Mouse (Mus musculus) stomach, postnatal 0 days (tissue): ENCODE measurements around the gene Dnajb13. TPM values are rescaled to one million over a fixed set of nuclear protein-coding genes. Genes with fewer than 3 reads are reported as not detected.
A peak's percentile ranks its signal among the peaks of the same experiment; 100 is the strongest.

ENCODE experiments used
- ATAC-seq: fragments of 200-750 bp; cut with Nextera tagmentation; 2 replicates; pipeline ENCODE4 v1.8.0; 2017; ENCODE audit not compliant: low FRiP score, low TSS enrichment
- DNase-seq: peaks from one replicate; pipeline ENCODE4 v3.0.0-alpha.2; 2016; ENCODE audit warnings: low spot score
- H3K27ac ChIP-seq: fragments of 300-500 bp; sonication (generic); replicated peaks from 2 replicates; pipeline ENCODE4 v1.5.1; 2014; ENCODE audit warnings: mild to moderate bottlenecking, control low read depth
- H3K27me3 ChIP-seq: fragments of 300-500 bp; sonication (generic); 2 replicates; pipeline ENCODE4 v1.6.1; 2014; ENCODE audit warnings: low read length; ENCODE audit not compliant: control insufficient read depth, insufficient read depth
- H3K36me3 ChIP-seq: fragments of 300-500 bp; sonication (generic); 2 replicates; pipeline ENCODE4 v1.6.1; 2014; ENCODE audit warnings: low read length, mixed read lengths; ENCODE audit not compliant: control insufficient read depth, insufficient read depth
- H3K4me1 ChIP-seq: fragments of 300-500 bp; sonication (generic); replicated peaks from 2 replicates; pipeline ENCODE4 v1.6.1; 2014; ENCODE audit warnings: antibody characterized with exemption; ENCODE audit not compliant: control insufficient read depth, insufficient read depth
- H3K4me2 ChIP-seq: fragments of 300-500 bp; sonication (generic); replicated peaks from 2 replicates; pipeline ENCODE4 v1.6.1; 2014; ENCODE audit warnings: low read depth, mild to moderate bottlenecking, control low read depth, moderate library complexity
- H3K4me3 ChIP-seq: fragments of 300-500 bp; sonication (generic); 2 replicates; pipeline ENCODE4 v1.5.1; 2014; ENCODE audit warnings: low read depth, low read length, control low read depth
- H3K9ac ChIP-seq: fragments of 300-500 bp; sonication (generic); 2 replicates; pipeline ENCODE4 v1.6.1; 2014; ENCODE audit warnings: mild to moderate bottlenecking, low read length, control low read depth, mixed read lengths
- H3K9me3 ChIP-seq: fragments of 300-500 bp; sonication (generic); 2 replicates; pipeline ENCODE4 v1.6.1; 2016; ENCODE audit warnings: low read length; ENCODE audit not compliant: control insufficient read depth
- CTCF ChIP-seq: IDR thresholded peaks from 2 replicates; pipeline ENCODE4 v1.5.1; 2016; ENCODE audit warnings: antibody characterized with exemption, low read depth, mild to moderate bottlenecking, moderate library complexity
- EP300 ChIP-seq: optimal IDR thresholded peaks from 2 replicates; pipeline ENCODE3; 2016; ENCODE audit warnings: antibody characterized with exemption
- WGBS: fragments of 180-500 bp; shearing (Covaris S2); extraction: QIAGEN DNeasy Blood & Tissue Kit; methylation state at CpG from one replicate; pipeline ENCODE4 v1.1.7; 2014; 5-methylcytosine and 5-hydroxymethylcytosine counted together
- polyA plus RNA-seq: library from polyadenylated mRNA; unstranded; fragments of >200 nt; fragmentation: Nextera tagmentation; extraction: Ambion mirVana; gene quantifications from 2 replicates; pipeline ENCODE4 v1.2.1, GENCODE M21; 2015

Gene Dnajb13
- polyA plus RNA-seq, 1 experiment from 2014 or later = 0.45 TPM

DNA sequence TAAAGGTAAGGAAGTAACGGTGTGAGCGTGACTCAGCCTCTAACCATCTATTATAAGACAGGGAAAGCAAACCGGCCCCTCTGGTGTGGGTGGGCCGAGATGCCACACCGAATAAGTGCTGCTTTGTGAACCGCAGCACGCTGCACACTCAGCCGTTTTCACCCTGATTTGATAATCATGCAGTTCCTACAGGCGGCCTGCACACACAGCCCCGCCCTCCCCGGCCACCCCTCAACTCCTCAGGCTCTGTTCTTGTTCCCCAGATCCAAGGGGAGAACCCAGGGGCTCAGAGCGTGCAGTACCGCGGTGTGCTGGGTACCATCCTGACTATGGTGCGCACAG, 35.0 kb downstream of the Dnajb13 start:
- 54% methylated on average over 15 of the region's 15 CpGs for whole genome bisulfite sequencing

DNA sequence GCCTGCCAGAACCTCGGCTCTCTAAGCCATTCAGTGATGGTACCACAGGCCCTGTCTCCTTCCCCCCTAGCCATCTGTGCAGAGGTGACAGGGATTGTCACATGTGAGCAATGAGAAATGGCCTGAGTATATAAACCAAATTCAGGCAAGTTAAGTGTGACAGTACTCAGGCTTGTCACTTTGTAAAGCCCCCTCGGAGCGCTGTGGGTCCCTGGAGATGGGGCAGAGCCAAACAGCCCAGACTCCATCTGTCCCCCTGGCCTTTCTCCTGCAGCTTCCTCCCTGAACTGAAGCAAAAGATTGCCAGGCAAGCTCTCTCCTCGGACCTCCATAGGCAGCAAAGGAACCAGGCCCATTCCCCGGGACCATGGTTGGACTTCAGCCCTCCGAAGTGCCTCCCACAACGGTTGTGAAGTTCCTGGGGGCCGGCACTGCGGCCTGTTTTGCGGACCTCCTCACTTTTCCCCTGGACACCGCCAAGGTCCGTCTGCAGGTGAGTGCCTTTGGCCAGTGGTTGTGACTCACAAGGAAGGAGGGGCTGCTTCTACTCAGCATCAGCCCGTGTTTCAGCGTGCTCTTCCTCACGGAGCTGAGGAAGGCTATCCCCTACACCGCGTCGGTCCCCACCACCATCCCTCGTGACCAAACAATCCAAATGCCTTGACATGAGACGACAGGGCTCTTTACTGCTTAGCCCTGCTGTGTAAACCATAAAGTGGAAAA, 35.5 kb downstream of the Dnajb13 start:
- Histone ChIP-seq H3K27ac (no peak overlapping the region), H3K4me3 (no peak overlapping the region), H3K4me2 (no peak overlapping the region), H3K36me3 (no peaks in the 10 kb centered on the region), H3K9ac (no peak overlapping the region), H3K4me1 (peaks cover 4% of the 10 kb centered on the region; the same call in 1 of the 2 replicates), H3K27me3 (no peaks in the 10 kb centered on the region), H3K9me3 (no peaks in the 10 kb centered on the region)
- no peak for DNase-seq
- WGBS = 60% methylated on average over 20 of the region's 20 CpGs
- ATAC-seq = peak; percentile 31; the same call in 1 of the 2 replicates
- TF ChIP-seq CTCF (no peak), EP300 (no peak)

More for the DNA sequence above, 35.0 kb downstream of the Dnajb13 start:
- Histone ChIP-seq H3K9ac (no peak overlapping the region), H3K4me2 (no peak overlapping the region), H3K9me3 (no peaks in the 10 kb centered on the region), H3K27me3 (no peaks in the 10 kb centered on the region), H3K27ac (no peak overlapping the region), H3K36me3 (no peaks in the 10 kb centered on the region), H3K4me3 (no peak overlapping the region), H3K4me1 (peaks cover 4% of the 10 kb centered on the region; the same call in 1 of the 2 replicates)
- TF ChIP-seq EP300 = no peak
- DNase-seq = peak; percentile 47
- peak; percentile 62 for ATAC-seq

DNA sequence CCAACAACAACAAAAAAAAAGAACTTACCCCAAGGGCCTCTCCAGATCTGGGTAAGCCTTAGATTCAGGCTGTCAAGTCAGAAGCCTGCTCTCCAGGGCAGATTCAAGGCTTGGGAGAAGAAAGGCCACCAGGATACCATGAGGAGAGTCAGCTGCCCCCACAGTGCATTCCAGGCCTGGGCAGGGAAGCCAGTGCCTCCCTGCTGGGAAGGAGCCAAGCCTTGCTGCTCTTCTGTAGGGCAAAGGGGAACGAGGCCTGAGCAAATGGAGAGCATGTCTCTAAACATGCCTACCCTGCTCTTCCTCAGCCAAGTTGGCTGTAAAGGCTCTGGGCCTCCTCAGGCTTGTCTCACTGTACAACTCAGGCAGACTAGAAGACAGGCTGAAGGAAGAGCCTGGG, 40.1 kb downstream of the Dnajb13 start:
- Histone ChIP-seq H3K9ac (no peak overlapping the region), H3K4me2 (no peak overlapping the region), H3K4me3 (no peak overlapping the region), H3K27me3 (no peaks in the 10 kb centered on the region), H3K36me3 (no peaks in the 10 kb centered on the region), H3K27ac (peak overlapping the region; percentile 72), H3K4me1 (peaks cover 4% of the 10 kb centered on the region; the same call in 1 of the 2 replicates), H3K9me3 (no peaks in the 10 kb centered on the region)
- peak; percentile 83 for ATAC-seq
- TF ChIP-seq EP300 = no peak
- no peak for TF ChIP-seq CTCF
- WGBS = 16% methylated on average over 1 of the region's 1 CpGs
- peak; percentile 84 for DNase-seq

DNA sequence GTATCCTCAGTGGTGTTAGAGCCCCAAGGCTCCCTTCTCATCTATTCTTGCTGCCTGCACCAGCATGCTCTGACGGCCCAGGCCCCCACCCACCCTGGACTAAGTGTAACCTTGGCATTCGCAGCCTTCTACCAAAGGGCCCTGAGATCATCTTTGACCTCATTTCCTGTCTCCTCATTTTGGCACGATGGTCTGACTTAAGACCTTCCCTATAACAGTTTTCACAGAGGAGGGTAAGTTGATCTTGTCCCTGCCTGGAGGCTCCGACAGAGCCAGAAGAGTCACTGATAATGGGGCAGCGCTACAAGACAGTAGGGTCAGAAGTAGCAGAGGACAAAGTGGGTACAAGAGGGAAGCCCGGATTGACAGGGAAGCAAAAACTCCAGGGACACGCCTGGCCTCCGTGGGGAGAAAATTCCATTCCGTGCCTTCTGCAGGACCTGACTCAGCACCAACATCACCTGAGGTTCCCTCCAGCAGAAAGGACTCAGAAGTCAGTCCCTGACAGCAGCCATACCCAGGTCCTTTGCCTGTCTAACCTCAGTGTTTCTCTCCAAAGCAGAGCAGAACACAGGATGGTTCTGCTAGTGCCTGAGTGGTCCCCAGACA, 40.8 kb downstream of the Dnajb13 start:
- ATAC-seq (no peak), DNase-seq (no peak)
- 71% methylated on average over 9 of the region's 9 CpGs for WGBS
- Histone ChIP-seq H3K4me2 (no peak overlapping the region), H3K27ac (no peak overlapping the region), H3K4me1 (peaks cover 4% of the 10 kb centered on the region; the same call in 1 of the 2 replicates), H3K9me3 (no peaks in the 10 kb centered on the region), H3K36me3 (no peaks in the 10 kb centered on the region), H3K27me3 (no peaks in the 10 kb centered on the region), H3K4me3 (no peak overlapping the region), H3K9ac (no peak overlapping the region)
- TF ChIP-seq CTCF = no peak
- TF ChIP-seq EP300 = no peak

DNA sequence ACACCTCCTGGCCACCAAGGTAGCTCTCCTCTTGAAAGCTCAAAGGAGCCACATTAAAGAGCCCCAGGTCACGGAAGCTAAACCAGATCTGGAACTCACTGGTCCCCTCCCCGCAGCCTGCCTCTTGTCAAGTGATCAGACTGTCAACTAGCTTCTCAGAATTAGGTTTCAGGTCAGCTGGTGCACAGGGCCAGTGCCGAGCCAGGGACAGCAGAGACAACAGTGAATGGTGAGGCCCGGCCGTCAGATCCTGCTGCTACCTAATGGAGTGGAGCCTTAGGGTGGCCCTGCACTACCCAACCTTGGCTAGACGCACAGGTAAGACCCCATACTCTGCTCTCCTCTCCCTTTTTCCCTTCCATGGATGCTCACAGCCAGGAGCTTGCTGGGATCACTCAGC, 42.0 kb downstream of the Dnajb13 start, which contains the start of gene Ucp3:
Ucp3 (plus strand) TSS at position 214 of the 400 bp plus-strand sequence.
- ATAC-seq = no peak
- Histone ChIP-seq H3K36me3 (no peaks in the 10 kb centered on the region), H3K9me3 (no peaks in the 10 kb centered on the region), H3K4me2 (no peak within 1 kb of the TSS), H3K4me1 (peaks cover 4% of the 10 kb centered on the region; the same call in 1 of the 2 replicates), H3K27ac (no peak within 1 kb of the TSS), H3K27me3 (no peaks in the 10 kb centered on the region), H3K4me3 (no peak within 1 kb of the TSS), H3K9ac (no peak within 1 kb of the TSS)
- TF ChIP-seq EP300 (no peak), CTCF (no peak)
- 82% methylated on average over 6 of the region's 6 CpGs for WGBS
- no peak for DNase-seq

DNA sequence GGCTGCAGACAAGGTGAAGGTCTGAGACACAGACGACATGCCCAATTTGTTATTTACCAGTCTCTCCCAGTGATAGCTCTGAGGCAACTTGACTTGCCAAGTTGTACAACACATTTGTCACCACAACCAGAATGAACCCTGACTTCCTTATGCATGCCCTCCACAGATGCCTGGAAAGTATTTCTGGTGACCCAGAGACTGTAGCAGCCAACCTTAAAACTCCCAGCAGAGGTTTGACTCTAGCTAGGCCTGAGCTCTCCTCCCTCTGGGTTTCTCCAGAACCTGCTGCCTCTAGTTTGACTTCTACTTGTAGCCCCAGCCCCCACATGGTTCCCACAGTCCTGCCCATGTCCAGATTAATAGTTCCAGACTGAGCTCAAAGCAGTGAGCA, 43.4 kb downstream of the Dnajb13 start:
- H3K36me3 ChIP-seq = no peaks in the 10 kb centered on the region
- peaks cover 4% of the 10 kb centered on the region; the same call in 1 of the 2 replicates for H3K4me1 ChIP-seq
- DNase-seq (no peak), ATAC-seq (no peak)
- H3K27me3 ChIP-seq = no peaks in the 10 kb centered on the region
- no peak overlapping the region for H3K4me3 ChIP-seq
- no peak overlapping the region for H3K4me2 ChIP-seq
- H3K9me3 ChIP-seq = no peaks in the 10 kb centered on the region
- H3K9ac ChIP-seq = no peak overlapping the region
- H3K27ac ChIP-seq = no peak overlapping the region
- WGBS = 88% methylated on average over 1 of the region's 1 CpGs
- TF ChIP-seq CTCF = no peak
- TF ChIP-seq EP300 = no peak
